Mouse (Mus musculus): ENCODE measurements around the gene Phc2.

DNA sequence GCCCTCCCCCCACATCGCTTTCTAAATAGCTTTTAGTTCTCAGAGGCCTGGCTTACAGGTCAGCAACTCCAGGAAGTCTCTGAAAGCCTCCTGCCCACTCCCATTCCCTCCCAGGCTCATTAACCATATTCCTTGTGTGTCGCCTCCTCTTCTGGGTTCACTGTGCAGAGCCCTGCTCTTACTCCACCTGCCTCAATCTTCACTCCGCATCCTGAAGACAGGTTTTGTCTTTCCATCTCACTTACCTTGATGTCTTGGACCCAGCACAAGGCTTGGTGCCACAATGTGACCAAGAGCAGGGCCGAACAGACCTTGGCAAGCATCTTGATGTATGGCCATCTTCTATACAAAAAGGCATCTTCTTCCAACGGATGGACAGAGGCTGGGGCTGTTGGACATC is 104.7 kb downstream of the Phc2 start:
- TF ChIP-seq CTCF (IDR thresholded peaks at IDR 0.05; ENCODE audit: extremely low read depth, insufficient read length, insufficient replicate concordance, low read depth, low read length) (no peak), POLR2A (IDR thresholded peaks at IDR 0.05; ENCODE audit: low read depth, low read length) (no peak)

Data from small intestine, adult 2 months (tissue).